Mouse (Mus musculus): Measurements from ENCODE around the gene Gmeb1. TPM values are rescaled to one million over a fixed set of nuclear protein-coding genes. Genes with fewer than 3 reads are reported as not detected.
A peak's percentile ranks its signal among the peaks of the same experiment; 100 is the strongest.

Gene Gmeb1
- total RNA-seq, 4 experiments from 2014 or later: 7.4 to 11.0 (median 7.9) TPM

- peak; percentile 85 to 89 for DNase-seq (ENCODE audit: low spot score in 2 of 2)
Observed at GRCm38 (mm10) chr4:132274156-132274862, 12.9 kb upstream of the Gmeb1 start, which contains the start of gene Taf12. TSS of gene Taf12 (plus strand) at chr4:132274375.

GRCm38 (mm10) chr4:132273166-132273565 lies 11.8 kb upstream of the Gmeb1 start:
- DNase-seq (ENCODE audit: low spot score in 2 of 2): no peak

DNA sequence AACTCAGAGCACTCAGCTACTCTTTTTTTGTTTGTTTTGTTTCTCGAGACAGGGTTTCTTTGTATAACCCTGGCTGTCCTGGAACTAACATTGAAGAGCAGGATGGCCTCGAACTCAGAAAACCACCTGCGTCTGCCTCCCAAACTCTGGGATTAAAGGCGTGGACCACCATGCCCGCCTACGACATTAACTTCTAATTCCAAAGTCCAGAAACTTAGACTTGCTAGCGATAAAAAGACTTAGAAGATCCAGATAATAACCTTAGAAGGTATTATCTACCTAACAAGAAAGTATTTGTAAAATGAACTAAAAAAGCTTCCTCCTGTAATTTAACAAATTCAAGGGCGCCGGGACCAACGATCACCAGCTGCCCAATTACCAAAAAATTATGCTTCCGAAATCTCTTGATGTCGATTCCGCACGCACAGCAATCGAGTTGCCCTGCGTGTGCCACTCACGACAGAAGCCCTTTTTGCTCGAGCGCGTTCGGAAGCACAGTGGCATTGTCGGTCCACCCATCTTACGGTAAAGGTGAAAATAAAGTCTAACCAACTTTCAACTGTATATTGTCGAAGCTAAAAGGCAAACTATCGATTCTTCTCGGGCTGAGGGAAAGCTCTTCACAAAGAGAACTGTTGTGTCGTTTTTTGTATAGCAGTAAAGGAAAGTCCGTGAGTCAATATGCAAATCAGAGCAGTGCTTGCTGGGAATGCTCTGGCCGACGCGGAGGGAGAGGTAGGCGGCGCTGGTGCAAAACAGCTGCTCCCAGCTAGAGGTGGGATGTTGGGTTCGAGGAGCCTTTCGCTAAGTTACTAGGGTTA lies 8.5 kb upstream of the Gmeb1 start:
- peak; percentile 69 to 84 for DNase-seq (ENCODE audit: low spot score in 2 of 2)

DNA sequence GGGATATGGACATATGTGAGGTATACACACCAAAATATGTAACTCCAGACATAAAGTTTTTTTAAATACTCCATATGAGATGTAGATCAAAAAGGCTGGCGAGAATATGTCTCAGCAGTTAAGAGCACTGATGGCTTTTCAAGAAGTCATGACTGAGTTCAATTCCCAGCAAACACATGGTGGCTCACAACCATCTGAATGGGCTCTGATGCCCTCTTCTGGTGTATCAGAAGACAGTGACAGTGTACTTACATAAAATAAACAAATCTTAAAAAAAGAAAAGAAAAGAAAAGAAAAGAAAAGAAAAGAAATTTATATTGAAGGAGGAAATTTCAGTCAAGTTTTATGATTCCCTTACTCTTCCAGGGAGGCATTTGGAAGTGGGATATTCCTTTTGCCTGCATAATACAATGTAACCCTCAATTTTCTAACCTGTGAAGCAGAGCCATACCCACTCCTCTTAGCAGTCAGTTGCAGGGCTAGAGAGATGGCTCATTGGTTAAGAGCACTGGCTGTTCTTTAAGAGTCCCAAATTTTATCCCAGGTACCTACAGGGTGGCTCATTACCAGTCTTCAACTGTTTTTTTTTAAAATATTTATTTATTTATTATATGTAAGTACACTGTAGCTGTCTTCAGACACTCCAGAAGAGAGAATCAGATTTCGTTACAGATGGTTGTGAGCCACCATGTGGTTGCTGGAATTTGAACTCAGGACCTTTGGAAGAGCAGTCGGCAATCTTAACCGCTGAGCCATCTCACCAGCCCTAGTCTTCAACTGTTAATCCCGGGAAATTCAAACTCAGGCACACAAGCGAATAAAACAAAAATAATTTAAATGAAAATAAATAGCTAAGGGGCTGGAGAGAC lies 7.7 kb upstream of the Gmeb1 start:
- DNase-seq (ENCODE audit: low spot score in 2 of 2): no peak

GRCm38 (mm10) chr4:132266835-132267349 lies 5.5 kb upstream of the Gmeb1 start:
- DNase-seq (ENCODE audit: low spot score in 2 of 2): no peak

GRCm38 (mm10) chr4:132263313-132263712 lies 1.9 kb upstream of the Gmeb1 start:
- no peak for DNase-seq (ENCODE audit: low spot score in 2 of 2)

GRCm38 (mm10) chr4:132262358-132262616 lies 885 bp upstream of the Gmeb1 start:
- DNase-seq (ENCODE audit: low spot score in 2 of 2): no peak

DNA sequence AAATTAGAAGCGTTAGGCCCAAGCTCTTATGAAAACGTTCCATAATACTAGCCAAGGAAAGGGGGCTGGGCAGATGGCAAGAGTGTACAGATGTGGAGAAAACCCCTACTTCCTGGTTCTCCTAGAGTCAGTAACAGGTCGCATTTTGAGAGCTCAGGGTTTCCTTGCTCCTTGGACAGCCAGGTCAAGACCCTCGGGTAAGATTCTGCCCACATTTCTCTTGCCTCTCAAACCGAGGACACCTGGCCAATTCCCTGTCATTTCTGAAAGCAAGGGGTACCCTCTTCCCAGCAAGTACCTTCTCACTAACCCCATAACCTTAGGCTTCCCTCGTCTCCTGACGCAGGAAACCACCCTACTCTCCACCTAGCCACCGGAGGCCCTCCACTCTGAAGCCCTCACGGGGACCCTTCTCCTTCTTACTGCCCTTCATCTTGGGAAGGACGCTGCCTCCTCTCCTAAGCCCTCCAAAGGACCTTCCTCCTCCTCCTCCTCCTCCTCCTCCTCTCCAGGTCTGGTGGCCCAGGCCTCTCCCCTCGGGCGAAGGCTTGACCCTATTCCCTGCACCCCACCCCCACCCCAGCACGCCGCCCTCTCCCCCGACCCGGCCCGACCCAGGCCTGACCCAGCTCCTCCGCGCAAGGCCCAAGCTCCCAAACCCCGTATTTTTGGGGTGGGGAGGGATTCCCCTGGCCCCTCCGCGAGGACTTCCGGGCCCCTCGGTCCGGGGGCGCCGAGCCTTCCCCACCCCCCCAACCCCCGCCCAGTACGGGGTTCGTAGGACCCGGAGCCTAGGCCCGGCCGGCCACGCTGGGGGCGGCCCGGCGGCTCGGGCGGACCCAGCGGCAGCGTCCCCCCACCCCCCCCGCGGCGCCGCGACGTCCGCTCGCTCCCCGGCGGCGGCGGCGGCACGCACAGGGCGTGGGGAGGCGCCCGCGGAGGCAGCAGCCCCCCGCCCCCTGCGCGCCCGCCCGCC lies 710 bp downstream of the Gmeb1 start:
- peak in 1 of 2 experiments; percentile 34 for DNase-seq (ENCODE audit: low spot score in 2 of 2)

- no peak for DNase-seq (ENCODE audit: low spot score in 2 of 2)
Observed at GRCm38 (mm10) chr4:132259248-132259647, 2.2 kb downstream of the Gmeb1 start.

GRCm38 (mm10) chr4:132256384-132256783 lies 5.0 kb downstream of the Gmeb1 start:
- no peak for DNase-seq (ENCODE audit: low spot score in 2 of 2)

- DNase-seq (ENCODE audit: low spot score in 2 of 2): no peak
Observed at GRCm38 (mm10) chr4:132254986-132255385, 6.4 kb downstream of the Gmeb1 start.

- no peak for DNase-seq (ENCODE audit: low spot score in 2 of 2)
Observed at GRCm38 (mm10) chr4:132253622-132254021, 7.8 kb downstream of the Gmeb1 start.

DNA sequence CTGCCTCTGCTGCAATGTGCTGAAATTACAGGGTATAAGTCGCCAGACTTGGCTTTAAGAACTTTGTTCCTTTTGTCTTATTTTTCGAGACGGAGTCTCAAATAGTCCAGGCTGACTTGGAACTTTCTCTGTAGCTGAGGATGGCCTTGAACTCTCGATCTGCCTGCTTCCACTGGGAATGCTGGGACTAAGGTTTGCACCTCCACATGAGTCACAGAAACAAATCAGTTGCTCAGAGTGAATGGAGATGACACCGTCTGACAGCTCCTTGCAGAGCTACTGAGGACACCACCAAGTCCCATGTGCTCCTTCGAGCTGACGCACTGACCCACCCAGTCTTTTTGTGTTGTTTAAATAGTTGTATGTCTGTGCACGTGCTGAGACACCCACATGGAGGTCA lies 8.3 kb downstream of the Gmeb1 start:
- DNase-seq (ENCODE audit: low spot score in 2 of 2): no peak

DNA sequence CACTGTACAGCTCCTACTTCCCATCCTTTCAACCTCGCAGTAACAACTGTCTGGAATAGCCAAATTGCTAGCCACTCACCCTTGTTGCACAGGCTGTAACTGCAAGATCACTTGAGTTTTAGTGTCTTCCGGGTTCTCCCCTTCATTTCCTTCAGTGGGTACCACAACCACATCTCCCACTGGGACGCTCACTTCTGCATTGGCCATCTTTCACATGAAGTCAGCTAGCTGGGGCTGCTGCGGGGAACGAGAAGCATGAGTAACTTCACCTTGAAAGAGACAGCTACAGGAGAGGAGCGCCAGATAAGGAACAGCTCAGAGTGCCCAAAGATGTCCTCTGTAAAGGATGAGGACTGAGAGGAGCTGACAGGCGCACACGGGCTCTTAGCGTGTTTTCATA lies 9.8 kb downstream of the Gmeb1 start:
- no peak for DNase-seq (ENCODE audit: low spot score in 2 of 2)

GRCm38 (mm10) chr4:132247451-132247997 lies 13.9 kb downstream of the Gmeb1 start:
- DNase-seq (ENCODE audit: low spot score in 2 of 2): no peak

- no peak for DNase-seq (ENCODE audit: low spot score in 2 of 2)
Observed at GRCm38 (mm10) chr4:132245643-132246042, 15.8 kb downstream of the Gmeb1 start.

DNA sequence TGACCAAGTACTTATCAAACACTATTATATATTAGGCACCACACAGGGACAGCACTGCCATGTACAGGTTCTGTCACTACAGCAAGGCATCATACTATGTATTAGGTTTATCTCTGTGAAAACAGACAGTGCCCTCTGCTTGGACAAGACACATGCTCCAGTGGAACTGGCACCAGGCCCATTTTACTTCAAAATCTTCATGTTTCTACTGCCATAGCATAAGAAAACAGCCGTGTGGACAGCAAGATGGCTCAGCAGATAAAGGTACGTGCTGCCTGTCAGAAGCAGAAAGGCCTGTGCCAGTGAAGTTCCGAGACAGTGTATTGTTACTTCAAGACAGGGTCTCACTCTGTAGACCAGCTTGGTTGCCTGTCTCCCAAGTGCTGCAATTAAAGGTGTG lies 20.2 kb downstream of the Gmeb1 start:
- no peak for DNase-seq (ENCODE audit: low spot score in 2 of 2)

DNA sequence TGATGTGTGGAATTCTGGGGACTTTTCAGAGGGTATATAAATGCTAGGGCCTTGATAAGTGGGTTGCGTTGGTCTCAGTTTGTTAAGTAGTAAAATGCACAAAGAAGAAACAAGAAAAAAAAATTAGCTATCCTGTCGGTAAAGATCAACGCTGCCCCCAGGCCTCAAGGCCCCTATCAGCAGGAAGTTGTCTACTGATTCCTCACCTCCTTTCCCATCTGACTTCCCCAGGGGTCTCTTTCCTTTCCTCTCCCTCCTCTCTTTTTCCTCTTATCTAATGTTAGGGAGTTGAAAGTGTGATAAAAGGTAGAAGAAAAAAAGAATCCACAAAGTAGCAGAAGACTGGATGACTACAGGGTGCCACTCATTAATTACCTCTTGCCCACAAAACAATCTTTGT lies 21.0 kb downstream of the Gmeb1 start:
- DNase-seq (ENCODE audit: low spot score in 2 of 2): no peak

GRCm38 (mm10) chr4:132238356-132238755 lies 23.0 kb downstream of the Gmeb1 start:
- DNase-seq (ENCODE audit: low spot score in 2 of 2): no peak

GRCm38 (mm10) chr4:132234710-132235109 lies 26.7 kb downstream of the Gmeb1 start:
- no peak for DNase-seq (ENCODE audit: low spot score in 2 of 2)

All from gastrocnemius, adult 8-10 months (tissue).